Mouse (Mus musculus): ENCODE data around the gene Lyl1.
A peak's percentile ranks its signal among the peaks of the same experiment; 100 is the strongest.

DNA sequence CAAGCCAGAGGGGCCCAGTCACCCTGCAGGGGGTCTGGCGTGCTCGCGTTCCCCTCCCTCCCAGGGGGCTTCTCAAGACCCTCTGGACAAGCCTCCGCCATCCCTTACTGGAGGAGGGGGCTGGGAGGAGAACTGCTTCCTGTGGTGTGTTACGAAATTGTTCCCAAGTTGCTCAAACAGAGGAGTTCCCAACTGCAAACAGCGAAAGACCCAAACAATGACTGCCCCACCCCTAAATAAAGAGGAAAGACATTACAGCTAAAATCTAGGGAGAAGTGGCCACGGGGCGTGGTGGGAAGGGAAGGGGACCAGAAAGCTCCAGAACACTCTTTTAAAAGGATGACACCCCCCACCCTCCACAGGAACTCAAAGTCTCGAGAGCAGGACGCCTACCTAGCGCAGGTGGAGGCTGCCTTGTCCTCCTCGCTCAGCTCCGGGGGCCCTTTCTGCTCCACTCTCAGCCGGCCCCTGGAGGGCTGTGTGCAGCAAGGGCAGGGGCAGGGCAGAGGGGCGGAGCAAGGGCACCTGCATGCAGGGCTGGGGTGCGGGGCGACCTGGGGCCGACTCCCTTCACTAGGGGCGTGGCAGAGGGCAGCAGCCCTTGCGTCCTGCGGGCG, 6.1 kb downstream of the Lyl1 start:
- TF ChIP-seq CTCF (IDR thresholded peaks at IDR 0.05; ENCODE audit: low read depth, low read length): no peak
- peak; percentile 63; the same call in 1 of the 2 replicates for TF ChIP-seq POLR2AphosphoS5 (IDR thresholded peaks at IDR 0.05; ENCODE audit: insufficient replicate concordance, low read depth, low read length)
- TF ChIP-seq TAL1 (conservative IDR thresholded peaks at IDR 0.05; ENCODE audit: low read depth, low read length): no peak
- no peak for TF ChIP-seq GATA1 (IDR thresholded peaks at IDR 0.05; ENCODE audit: borderline replicate concordance, low read length)
- no peak for TF ChIP-seq GATA2 (IDR thresholded peaks at IDR 0.05; ENCODE audit: borderline replicate concordance, low read depth, low read length)
